Mouse (Mus musculus): Measurements from ENCODE around the gene Bmper.

Gene Bmper

GRCm38 (mm10) chr9:23300376-23300775 lies 77.5 kb downstream of the Bmper start:
- no peak for DNase-seq (ENCODE audit: low spot score in 2 of 2)

- no peak for DNase-seq (ENCODE audit: low spot score in 2 of 2)
These were observed 82.8 kb downstream of the Bmper start for GRCm38 (mm10) chr9:23305681-23306080.

GRCm38 (mm10) chr9:23306226-23306625 lies 83.3 kb downstream of the Bmper start:
- DNase-seq (ENCODE audit: low spot score in 2 of 2) = no peak

GRCm38 (mm10) chr9:23307835-23308234 lies 85.0 kb downstream of the Bmper start:
- DNase-seq (ENCODE audit: low spot score in 2 of 2) = no peak

GRCm38 (mm10) chr9:23310953-23311352 lies 88.1 kb downstream of the Bmper start:
- no peak for DNase-seq (ENCODE audit: low spot score in 2 of 2)

GRCm38 (mm10) chr9:23311956-23312355 lies 89.1 kb downstream of the Bmper start:
- DNase-seq (ENCODE audit: low spot score in 2 of 2) = no peak

- DNase-seq (ENCODE audit: low spot score in 2 of 2) = no peak
These were observed 90.0 kb downstream of the Bmper start for GRCm38 (mm10) chr9:23312877-23313276.

- DNase-seq (ENCODE audit: low spot score in 2 of 2) = no peak
These were observed 92.9 kb downstream of the Bmper start for GRCm38 (mm10) chr9:23315631-23316330.

GRCm38 (mm10) chr9:23327830-23328229 lies 105.0 kb downstream of the Bmper start:
- no peak for DNase-seq (ENCODE audit: low spot score in 2 of 2)

- DNase-seq (ENCODE audit: low spot score in 2 of 2) = no peak
These were observed 110.3 kb downstream of the Bmper start for GRCm38 (mm10) chr9:23333041-23333622.

- DNase-seq (ENCODE audit: low spot score in 2 of 2) = no peak
These were observed 117.7 kb downstream of the Bmper start for GRCm38 (mm10) chr9:23340551-23340950.

- DNase-seq (ENCODE audit: low spot score in 2 of 2) = no peak
These were observed 118.4 kb downstream of the Bmper start for GRCm38 (mm10) chr9:23341246-23341645.

GRCm38 (mm10) chr9:23344353-23344752 lies 121.5 kb downstream of the Bmper start:
- no peak for DNase-seq (ENCODE audit: low spot score in 2 of 2)

- DNase-seq (ENCODE audit: low spot score in 2 of 2) = no peak
These were observed 122.4 kb downstream of the Bmper start for GRCm38 (mm10) chr9:23345093-23345844.

- DNase-seq (ENCODE audit: low spot score in 2 of 2) = no peak
These were observed 126.7 kb downstream of the Bmper start for GRCm38 (mm10) chr9:23349603-23350002.

GRCm38 (mm10) chr9:23351400-23351799 lies 128.5 kb downstream of the Bmper start:
- DNase-seq (ENCODE audit: low spot score in 2 of 2) = peak in 1 of 2 experiments; percentile 10

GRCm38 (mm10) chr9:23352396-23352795 lies 129.5 kb downstream of the Bmper start:
- no peak for DNase-seq (ENCODE audit: low spot score in 2 of 2)

GRCm38 (mm10) chr9:23354201-23354820 lies 131.4 kb downstream of the Bmper start:
- no peak for DNase-seq (ENCODE audit: low spot score in 2 of 2)

- no peak for DNase-seq (ENCODE audit: low spot score in 2 of 2)
These were observed 135.2 kb downstream of the Bmper start for GRCm38 (mm10) chr9:23358108-23358507.

GRCm38 (mm10) chr9:23363139-23363538 lies 140.3 kb downstream of the Bmper start:
- DNase-seq (ENCODE audit: low spot score in 2 of 2) = no peak

- no peak for DNase-seq (ENCODE audit: low spot score in 2 of 2)
These were observed 140.7 kb downstream of the Bmper start for GRCm38 (mm10) chr9:23363540-23363939.

GRCm38 (mm10) chr9:23364047-23364446 lies 141.2 kb downstream of the Bmper start:
- DNase-seq (ENCODE audit: low spot score in 2 of 2) = no peak

All from right cerebral cortex, postnatal 36 days (tissue).